Mouse (Mus musculus) cerebellum, adult 2 months (tissue): ENCODE data around the gene Cops3.

Experiments
- CTCF ChIP-seq: fragments of 200-500 bp; IDR thresholded peaks from 2 replicates; pipeline ENCODE4 v1.5.1; 2011; ENCODE audit warnings: low read depth, mild to moderate bottlenecking, control low read depth, low read length, moderate library complexity, borderline replicate concordance; ENCODE audit not compliant: insufficient read depth
- POLR2A ChIP-seq: fragments of 200-500 bp; IDR thresholded peaks from 2 replicates; pipeline ENCODE4 v1.6.1; 2011; ENCODE audit warnings: low read length, control low read depth, borderline replicate concordance; ENCODE audit not compliant: insufficient read depth

GRCm38 (mm10) chr11:59814936-59815335 lies 24.7 kb downstream of the Cops3 start:
- no peak for TF ChIP-seq CTCF
- no peak for TF ChIP-seq POLR2A
